Mouse (Mus musculus): ENCODE measurements at regions not wholly inside any gene's neighbourhood (a gene's known extent, or its start where the extent isn't known, plus 50 kb on each side); places are given as distances from the start of the nearest gene placed in this dataset.

DNA sequence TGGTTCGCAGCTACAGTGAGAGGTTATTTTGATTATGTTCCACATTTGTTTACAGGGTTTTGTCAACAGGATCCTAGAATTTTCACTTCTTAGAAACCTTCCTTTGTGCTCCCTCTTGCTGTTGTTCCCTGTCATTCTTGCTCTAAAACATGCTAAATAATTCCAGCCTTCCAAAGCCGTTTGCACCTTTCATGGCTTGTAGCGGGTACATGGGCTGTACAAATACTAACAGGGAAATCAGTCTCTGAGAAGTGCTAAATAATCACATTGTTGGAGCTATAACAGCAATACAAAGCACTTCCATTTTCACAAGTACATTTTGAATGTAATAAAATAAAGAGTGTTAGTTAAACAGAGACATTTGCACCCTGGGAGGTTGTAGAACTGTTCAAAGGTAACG lies 268.8 kb upstream of the Acvr2a start:
- no peak for DNase-seq

DNA sequence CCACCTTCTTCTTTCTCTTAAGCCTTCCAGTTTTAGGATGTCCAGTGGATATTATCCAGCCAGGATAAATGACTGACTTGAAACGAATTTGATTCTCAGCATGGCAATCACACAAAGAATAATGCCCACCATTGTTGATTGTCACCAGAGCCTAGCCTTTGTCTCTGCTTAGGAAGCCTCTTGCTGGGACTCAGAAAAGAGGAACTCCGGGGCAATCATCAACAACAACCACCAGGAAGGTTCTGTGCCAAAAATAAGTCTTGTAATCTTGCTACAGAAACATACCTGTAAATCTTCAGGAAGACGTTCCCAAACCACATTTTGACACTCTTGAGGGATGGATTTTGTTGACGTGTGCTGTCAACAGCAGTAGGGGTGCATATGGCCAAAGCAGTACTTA lies 268.2 kb upstream of the Acvr2a start:
- DNase-seq, result no peak

DNA sequence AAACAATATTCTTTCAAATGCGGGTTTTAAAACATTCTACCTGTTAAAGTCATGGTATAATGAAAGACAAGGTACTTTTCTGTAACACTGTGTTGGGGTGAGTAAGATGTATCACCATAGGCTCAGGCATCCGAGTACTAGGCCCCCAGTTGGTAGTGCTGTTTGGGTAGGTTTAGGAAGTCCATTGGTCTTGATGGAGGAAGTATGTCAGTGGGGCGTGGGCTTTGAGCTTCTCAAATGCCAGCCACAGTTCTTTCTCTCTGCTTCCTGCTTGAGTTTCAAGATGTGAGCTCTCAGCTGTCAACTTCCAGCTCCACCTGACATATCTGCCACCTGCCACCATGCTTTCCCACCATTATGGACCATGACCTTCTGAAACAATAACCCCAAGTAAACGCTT lies 267.7 kb upstream of the Acvr2a start:
- DNase-seq, result no peak

GRCm38 (mm10) chr2:48556600-48556999 lies 257.3 kb upstream of the Acvr2a start:
- DNase-seq, result no peak

GRCm38 (mm10) chr2:48557123-48557522 lies 256.8 kb upstream of the Acvr2a start:
- no peak for DNase-seq

- DNase-seq, result no peak
These were observed 255.3 kb upstream of the Acvr2a start for GRCm38 (mm10) chr2:48558641-48559040.

GRCm38 (mm10) chr2:48563636-48564035 lies 250.3 kb upstream of the Acvr2a start:
- DNase-seq, result no peak

- DNase-seq, result no peak
These were observed 249.7 kb upstream of the Acvr2a start for GRCm38 (mm10) chr2:48564170-48564569.

DNA sequence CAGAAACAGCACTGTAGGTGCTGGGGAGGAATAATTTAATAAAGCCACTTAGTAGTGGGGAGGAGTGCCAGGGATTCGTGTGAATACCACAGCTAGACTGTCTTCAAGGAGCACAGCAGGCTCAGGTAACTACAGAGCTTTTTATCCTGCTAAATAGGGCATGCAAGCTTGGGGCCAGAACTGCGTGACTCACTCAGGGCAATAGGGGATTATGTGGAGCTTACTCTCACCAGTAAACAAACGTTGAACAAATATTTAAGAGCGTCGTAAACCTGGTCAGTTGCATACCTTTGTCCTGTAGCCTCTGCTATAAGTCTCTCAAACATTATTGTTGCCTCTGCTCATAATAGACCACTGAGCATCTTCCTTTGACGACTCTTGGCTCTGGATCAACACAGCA lies 246.0 kb upstream of the Acvr2a start:
- peak; percentile 5 to 11 for DNase-seq

- no peak for DNase-seq
These were observed 227.6 kb upstream of the Acvr2a start for GRCm38 (mm10) chr2:48586162-48586830.

- DNase-seq, result no peak
These were observed 227.1 kb upstream of the Acvr2a start for GRCm38 (mm10) chr2:48586831-48587169.

GRCm38 (mm10) chr2:48589709-48590108 lies 224.2 kb upstream of the Acvr2a start:
- no peak for DNase-seq

DNA sequence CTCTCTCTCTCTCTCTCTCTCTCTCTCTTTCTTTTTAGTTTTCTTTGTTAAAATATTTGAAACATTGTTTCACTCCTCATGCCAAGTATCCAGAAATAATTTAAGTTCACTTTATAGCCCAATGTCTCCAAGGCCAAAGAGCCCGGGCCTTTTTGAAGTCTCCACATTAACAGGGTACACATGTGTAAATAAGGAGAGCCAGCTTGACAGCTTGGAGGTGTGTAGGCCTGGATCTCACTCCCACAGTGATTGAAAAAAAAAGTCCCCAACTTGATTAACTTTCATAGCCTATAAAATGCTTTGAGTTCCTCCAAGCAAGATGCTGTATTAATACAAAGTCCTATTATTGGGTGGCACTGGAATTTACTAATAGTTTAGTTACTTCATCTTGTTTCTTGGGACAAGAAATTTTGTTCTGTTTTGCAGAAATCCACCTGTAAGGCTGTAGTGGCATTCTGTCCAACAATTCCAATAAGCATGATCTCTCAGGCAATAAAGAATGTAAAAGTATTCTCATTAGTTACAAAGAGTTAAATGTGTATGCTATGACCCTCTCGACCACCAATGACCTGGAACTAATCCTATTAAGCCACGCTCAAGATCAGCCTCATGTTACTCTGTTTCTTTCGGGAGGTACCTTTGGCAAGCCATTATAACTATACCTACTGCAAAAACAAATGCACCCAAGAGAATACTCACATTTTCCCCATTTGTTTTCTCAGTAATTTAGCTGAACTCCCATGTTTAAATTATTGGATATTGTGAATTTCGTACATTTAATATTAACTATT lies 215.9 kb upstream of the Acvr2a start:
- no peak for DNase-seq

DNA sequence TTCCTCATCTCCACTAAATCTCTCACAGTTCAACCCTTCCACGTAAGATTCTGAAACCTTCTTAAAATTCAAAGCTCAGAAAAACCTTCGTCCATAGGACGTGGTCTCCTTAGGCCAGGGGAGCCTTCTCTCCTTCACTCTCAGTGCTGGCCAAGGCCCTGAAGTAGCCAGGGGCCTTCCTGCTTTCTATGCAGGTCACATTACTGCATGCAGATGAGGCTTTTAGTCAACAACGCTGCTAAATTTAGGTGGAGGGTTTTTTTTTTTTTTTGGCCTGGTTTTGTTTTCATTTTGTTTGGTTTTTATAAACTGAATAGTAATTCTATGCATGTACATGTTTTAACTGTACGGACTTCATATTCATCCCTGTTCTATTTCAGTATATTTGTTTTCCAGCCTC lies 214.5 kb upstream of the Acvr2a start:
- no peak for DNase-seq

GRCm38 (mm10) chr2:48601855-48602254 lies 212.1 kb upstream of the Acvr2a start:
- DNase-seq, result no peak

DNA sequence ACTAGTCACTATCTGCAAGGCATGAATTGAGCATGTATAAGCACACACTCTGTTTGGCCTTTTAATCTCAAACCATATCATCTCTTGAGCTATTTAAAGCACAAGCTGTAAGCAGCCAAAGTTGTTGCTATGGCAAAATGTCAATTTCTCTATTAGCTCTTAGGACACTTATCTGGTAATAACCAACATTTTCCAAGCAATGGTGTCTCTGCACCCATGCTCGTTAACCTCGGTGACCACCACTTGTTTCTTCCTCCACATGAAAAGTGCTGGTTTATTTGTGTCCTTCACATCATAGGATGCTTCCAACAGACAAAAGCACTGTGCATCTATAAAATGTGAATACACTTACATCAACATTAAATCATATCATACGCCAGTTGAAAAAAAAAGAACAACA lies 204.4 kb upstream of the Acvr2a start:
- no peak for DNase-seq

DNA sequence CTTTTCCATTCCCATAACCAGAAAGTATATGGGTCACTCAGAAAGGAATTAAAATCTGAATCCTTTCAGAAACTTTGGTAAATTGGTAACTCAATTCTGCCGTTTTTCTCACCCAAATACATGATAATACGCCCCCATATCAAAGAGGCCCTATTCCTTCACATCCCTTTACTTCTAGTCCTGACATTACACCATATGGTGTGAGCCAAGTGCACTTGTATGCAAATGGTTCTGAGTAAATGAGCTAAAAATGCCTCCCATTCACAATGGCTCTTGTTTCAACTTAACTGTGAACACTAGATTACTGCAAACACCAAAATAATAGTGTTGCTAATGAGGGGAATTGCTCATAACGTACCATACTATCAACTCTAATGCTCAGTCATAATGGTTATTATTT lies 201.7 kb upstream of the Acvr2a start:
- DNase-seq, result no peak

- no peak for DNase-seq
These were observed 196.7 kb upstream of the Acvr2a start for GRCm38 (mm10) chr2:48617141-48617699.

GRCm38 (mm10) chr2:48619042-48619441 lies 194.9 kb upstream of the Acvr2a start:
- DNase-seq, result no peak

- DNase-seq, result no peak
These were observed 193.1 kb upstream of the Acvr2a start for GRCm38 (mm10) chr2:48620815-48621214.

DNA sequence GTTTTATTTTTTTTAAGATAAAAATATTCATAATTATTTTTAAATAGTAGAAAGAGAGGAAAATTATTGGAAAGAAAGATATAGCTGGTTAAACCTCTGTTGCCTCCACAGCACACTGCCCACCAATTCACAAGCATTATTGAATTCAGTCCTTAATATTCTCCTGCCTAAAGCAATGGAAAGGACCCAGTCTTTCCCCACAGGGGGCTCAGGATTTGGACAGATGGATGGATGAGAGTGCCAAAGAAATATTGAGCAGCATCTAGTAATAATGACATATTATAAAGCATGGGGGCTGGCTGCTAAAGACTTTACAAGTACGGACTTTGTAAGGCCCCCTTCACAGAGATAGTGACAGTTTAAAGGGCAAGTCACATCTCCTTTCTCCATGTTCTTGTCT lies 191.6 kb upstream of the Acvr2a start:
- DNase-seq, result peak; percentile 50 to 57

DNA sequence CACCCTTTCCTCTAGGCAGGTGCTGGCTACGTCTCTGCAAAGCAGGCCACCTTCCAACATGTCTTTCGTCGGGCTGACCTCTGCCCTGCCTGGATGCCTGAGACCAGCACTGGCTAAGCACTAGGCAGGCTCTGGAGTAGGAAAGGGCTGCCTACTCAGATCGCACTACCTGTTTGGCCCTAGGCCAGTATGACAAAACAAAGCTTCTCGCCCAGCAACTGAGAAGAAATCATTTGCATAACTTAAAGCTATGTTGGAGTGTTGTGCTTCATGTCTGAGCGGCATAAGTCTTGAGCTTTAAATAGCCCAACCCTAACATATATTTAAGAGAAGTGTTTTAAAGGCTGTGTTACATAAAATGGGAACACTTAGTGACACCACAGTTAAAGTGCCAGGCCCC lies 189.9 kb upstream of the Acvr2a start:
- peak; percentile 18 to 25 for DNase-seq

GRCm38 (mm10) chr2:48624461-48624860 lies 189.4 kb upstream of the Acvr2a start:
- no peak for DNase-seq

- DNase-seq, result no peak
These were observed 186.9 kb upstream of the Acvr2a start for GRCm38 (mm10) chr2:48627011-48627410.
